Mouse (Mus musculus) erythroblast, embryonic 14.5 days (primary cell): ENCODE results near the gene Tnnt2. TPM values are rescaled to one million over a fixed set of nuclear protein-coding genes. Genes with fewer than 3 reads are reported as not detected.

Source experiments
- H3K27me3 ChIP-seq: 2 replicates; pipeline ENCODE4 v1.6.1; 2012; ENCODE audit warnings: inconsistent platforms; ENCODE audit not compliant: control insufficient read depth
- H3K36me3 ChIP-seq: 2 replicates; pipeline ENCODE4 v1.6.1; 2012; ENCODE audit warnings: mild to moderate bottlenecking, inconsistent platforms; ENCODE audit not compliant: control insufficient read depth
- H3K4me1 ChIP-seq: 2 replicates; pipeline ENCODE4 v1.6.1; 2012; ENCODE audit warnings: inconsistent platforms; ENCODE audit not compliant: control insufficient read depth
- H3K4me3 ChIP-seq: replicated peaks from 2 replicates; pipeline ENCODE3; 2012; ENCODE audit warnings: moderate library complexity, mild to moderate bottlenecking, inconsistent platforms
- H3K9me3 ChIP-seq: 2 replicates; pipeline ENCODE4 v1.6.1; 2012; ENCODE audit warnings: low read length, inconsistent platforms, mixed read lengths; ENCODE audit not compliant: control insufficient read depth
- GATA1 ChIP-seq: IDR thresholded peaks from 2 replicates; pipeline ENCODE4 v1.6.1; 2012; ENCODE audit warnings: low read length, inconsistent platforms, mixed read lengths
- TAL1 ChIP-seq: IDR thresholded peaks from 3 replicates; pipeline ENCODE4 v1.6.1; 2012; ENCODE audit warnings: low read length, inconsistent platforms, mixed read lengths
- polyA plus RNA-seq: library from polyadenylated mRNA; stranded (reverse); fragments of >175 nt; gene quantifications from 2 replicates; pipeline ENCODE4 v1.2.3, GENCODE M21; 2012

Tnnt2 gene
- polyA plus RNA-seq, 1 experiment, result not detected

DNA sequence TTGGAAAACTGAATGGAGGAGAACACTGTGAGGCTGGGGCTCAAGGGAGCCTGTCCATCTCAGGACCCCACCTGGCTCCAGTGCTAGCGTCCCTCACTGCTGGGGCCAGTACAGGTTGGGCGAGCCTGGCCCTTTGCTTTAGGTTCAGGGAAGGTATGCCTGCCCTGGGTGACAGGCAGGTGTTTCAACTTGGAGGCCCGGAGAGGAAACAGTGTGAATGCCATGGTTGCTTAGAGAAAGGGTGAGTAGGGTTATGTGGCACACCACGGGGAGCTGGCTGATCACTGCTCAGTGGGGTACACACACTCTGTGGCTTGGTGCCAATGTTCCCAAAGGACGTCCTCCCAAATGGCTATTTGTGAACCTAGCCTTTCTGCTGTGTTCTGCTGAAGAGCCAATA is 21.6 kb upstream of the Tnnt2 start:
- TF ChIP-seq GATA1, result no peak
- no peak for TF ChIP-seq TAL1
- H3K4me3 ChIP-seq, result no peak overlapping the region
- no peaks in the 10 kb centered on the region for H3K4me1 ChIP-seq
- peaks cover 55% of the 10 kb centered on the region for H3K27me3 ChIP-seq
- no peaks in the 10 kb centered on the region; the same call in 1 of the 2 replicates for H3K9me3 ChIP-seq
- no peaks in the 10 kb centered on the region for H3K36me3 ChIP-seq

DNA sequence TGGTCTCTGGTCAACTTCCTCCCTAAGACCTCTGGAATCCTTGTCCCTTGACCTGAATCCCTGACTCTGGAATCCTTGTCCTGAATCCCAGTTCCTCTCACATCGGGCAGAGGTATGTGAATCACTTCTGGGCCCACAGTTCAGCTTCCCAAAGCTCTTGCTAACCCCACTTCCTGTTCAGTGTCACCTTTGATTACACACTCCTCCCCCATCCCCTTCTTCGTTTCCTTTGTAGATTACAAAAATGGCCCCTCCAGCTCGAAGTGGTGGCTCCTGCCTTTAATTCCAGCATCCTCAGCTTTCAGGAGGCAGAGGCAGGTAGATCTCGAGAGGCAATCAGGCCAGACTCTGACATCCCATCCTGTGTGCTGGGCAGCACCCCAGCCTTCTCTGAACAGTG is 18.6 kb upstream of the Tnnt2 start:
- Histone ChIP-seq H3K9me3 (no peaks in the 10 kb centered on the region; the same call in 1 of the 2 replicates), H3K27me3 (peaks cover 78% of the 10 kb centered on the region), H3K4me1 (no peaks in the 10 kb centered on the region), H3K4me3 (no peak overlapping the region), H3K36me3 (no peaks in the 10 kb centered on the region)
- TF ChIP-seq TAL1 (no peak), GATA1 (no peak)

DNA sequence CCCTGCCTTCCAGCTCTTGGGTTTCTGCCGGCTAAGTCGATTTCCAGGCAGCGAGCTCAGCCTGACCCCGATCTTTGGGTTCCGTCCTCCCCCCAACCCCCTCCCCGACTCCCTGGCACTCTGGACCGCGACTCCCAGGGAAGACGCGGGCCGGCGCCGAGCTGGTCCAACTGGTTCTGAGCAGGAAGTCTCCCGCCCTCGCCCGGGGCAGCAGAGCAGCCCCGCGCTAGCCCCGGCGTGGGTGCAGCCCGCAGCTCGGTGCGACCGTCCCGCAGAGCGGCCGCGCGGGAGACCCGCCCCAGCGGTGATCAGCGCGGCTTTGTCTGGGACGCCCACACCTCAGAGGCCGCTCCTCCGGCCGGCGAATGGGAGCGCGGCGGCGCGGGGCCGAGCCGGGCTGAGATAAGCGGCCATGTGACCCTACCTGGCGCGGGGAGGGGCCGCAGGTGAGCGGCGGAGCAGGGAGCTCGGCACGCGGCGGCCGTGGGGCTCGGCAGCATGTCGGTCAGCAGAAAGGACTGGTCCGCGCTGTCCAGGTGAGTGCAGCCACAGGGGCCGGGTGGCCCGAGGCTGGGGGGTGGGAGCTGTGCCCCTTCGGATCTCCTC is 17.6 kb upstream of the Tnnt2 start, which contains the start of gene Lad1:
TSS of gene Lad1 (plus strand) at position 118 of the 606 bp plus-strand sequence.
- Histone ChIP-seq H3K9me3 (no peaks in the 10 kb centered on the region; the same call in 1 of the 2 replicates), H3K36me3 (no peaks in the 10 kb centered on the region), H3K27me3 (peaks cover 80% of the 10 kb centered on the region), H3K4me1 (no peaks in the 10 kb centered on the region), H3K4me3 (no peak within 1 kb of the TSS)
- TF ChIP-seq GATA1, result no peak
- no peak for TF ChIP-seq TAL1

DNA sequence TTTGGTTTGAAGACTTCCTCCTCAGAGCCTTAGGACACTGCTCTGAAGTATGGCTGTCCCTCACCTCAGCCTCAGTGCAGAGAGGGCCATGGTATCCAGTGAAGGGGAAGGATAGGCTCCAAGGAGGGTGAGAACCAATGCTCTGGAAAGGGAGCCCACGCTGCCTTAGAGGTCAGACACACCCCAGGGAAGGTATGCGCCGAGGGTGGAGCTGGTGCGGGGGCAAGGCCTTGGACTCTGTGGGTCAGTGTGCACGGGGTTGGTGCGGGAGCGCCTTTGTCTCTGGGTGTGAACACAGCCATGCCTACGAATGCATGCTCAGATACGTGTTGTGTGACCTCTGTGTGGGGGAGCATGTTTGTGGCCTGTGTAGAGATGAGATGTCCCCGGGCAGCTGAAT is 16.1 kb upstream of the Tnnt2 start:
- Histone ChIP-seq H3K4me3 (no peak overlapping the region), H3K4me1 (no peaks in the 10 kb centered on the region), H3K9me3 (no peaks in the 10 kb centered on the region; the same call in 1 of the 2 replicates), H3K36me3 (no peaks in the 10 kb centered on the region), H3K27me3 (peaks cover 72% of the 10 kb centered on the region)
- no peak for TF ChIP-seq GATA1
- TF ChIP-seq TAL1, result no peak

DNA sequence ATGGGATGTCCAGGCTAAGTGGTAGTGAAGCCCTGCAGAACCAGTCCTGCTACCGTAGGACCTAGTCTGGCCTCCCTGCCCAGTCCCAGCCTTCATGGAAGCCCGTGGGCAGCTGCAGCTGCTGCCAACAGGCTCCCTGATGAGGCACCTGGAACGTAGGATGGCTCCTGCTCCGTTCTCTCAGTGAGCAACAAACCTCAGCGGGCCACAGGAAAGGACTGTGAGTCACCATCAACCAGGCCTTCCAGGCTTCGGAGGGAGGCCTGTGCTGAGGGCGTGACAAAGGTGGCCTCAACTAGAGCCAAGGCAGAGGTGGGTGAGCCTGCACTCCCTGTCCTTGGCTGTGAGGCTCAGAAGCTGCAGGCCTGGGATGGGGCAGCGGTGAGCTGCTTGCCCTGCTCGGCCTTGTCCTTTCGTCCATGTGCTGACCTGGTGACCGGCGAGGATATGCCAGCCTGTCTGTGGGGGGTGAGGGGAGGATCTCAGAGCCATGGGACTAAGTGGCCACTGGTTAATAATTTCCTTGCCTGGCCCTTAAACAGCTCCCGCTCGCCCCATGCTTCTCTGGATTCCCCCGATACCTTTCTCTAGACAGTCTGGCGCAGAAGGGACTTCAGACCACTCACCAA is 15.3 kb upstream of the Tnnt2 start:
- TF ChIP-seq GATA1 (no peak), TAL1 (no peak)
- H3K27me3 ChIP-seq, result peaks cover 69% of the 10 kb centered on the region
- H3K9me3 ChIP-seq, result no peaks in the 10 kb centered on the region; the same call in 1 of the 2 replicates
- H3K4me1 ChIP-seq, result no peaks in the 10 kb centered on the region
- H3K36me3 ChIP-seq, result no peaks in the 10 kb centered on the region
- H3K4me3 ChIP-seq, result no peak overlapping the region

DNA sequence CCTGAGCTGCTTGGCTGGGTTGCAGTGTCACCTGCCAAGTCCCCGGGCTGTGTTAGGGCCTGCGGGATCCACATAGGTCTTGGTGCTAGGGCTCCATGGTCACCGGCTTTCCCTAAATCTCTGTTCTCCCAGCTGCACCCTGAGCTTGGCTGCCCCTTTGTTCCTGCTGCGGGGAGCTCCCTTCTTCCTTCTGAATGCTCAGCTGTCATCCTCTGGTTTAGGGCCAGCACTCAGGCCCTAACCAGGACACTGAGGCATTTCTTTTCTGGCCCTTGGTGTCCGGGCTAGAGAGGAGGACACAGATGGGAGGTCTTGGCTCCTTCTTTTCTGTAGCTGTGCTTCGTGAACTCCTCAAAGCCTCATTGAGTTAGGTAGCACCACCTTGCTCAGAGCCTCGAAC is 14.4 kb upstream of the Tnnt2 start:
- Histone ChIP-seq H3K4me1 (no peaks in the 10 kb centered on the region), H3K27me3 (peaks cover 60% of the 10 kb centered on the region)

DNA sequence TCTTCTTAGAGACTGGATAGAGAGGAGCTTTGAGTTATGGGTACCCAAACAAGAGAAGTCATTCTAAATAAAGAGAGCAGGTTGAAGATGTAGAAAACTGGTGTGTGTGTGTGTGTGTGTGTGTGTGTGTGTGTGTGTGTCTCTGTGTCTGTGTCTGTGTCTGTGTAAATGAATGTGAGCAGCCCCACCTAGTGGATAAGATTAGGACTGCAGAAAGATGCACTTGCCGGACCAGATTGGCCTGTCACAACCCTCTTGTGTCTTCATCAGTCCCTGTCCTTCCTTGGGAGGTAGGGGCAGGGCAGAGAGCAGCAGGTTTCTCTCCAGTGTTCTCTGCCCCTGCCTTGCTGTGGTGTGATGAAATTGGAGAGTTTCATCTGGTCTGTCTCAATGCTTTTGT is 7.2 kb upstream of the Tnnt2 start:
- TF ChIP-seq GATA1, result no peak
- TF ChIP-seq TAL1, result no peak
- Histone ChIP-seq H3K4me3 (no peak overlapping the region), H3K36me3 (no peaks in the 10 kb centered on the region), H3K27me3 (peaks cover 12% of the 10 kb centered on the region), H3K4me1 (no peaks in the 10 kb centered on the region), H3K9me3 (no peaks in the 10 kb centered on the region)

More for the DNA sequence above, 14.4 kb upstream of the Tnnt2 start:
- Histone ChIP-seq H3K9me3 (no peaks in the 10 kb centered on the region; the same call in 1 of the 2 replicates), H3K4me3 (no peak overlapping the region), H3K36me3 (no peaks in the 10 kb centered on the region)
- TF ChIP-seq GATA1, result no peak
- TF ChIP-seq TAL1, result no peak

DNA sequence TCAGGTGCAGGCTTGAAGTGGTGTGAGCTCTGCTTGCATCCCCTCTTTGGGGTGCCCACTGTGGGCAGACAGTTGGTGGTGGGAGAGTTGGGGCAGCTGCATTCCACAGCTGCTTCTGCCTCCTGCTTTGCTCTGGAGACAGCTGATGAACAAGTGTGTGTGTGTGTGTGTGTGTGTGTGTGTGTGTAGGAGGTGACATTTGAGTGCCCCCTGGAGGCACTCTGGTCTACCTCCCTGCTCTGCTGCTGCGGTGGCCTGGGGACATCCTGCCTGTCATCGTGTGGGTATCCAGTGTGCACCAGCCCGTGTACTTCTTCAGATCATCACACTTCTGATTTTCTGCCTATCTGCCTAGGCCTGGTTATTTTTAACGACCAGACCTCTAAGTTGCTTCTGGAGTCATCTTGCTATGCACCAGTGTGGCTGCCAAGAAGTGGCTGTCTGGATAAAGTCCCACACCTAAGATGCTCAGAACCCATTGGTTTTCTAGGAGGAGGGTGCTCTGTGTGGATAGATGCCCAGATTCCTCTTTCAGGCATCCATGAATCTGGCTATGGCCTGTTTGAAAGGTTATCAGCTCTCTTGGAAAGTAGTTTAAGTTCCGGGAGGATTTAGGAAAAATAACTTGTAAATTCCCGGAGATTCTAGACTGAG is 1.8 kb upstream of the Tnnt2 start:
- no peak for TF ChIP-seq GATA1
- TF ChIP-seq TAL1, result no peak
- Histone ChIP-seq H3K9me3 (no peaks in the 10 kb centered on the region), H3K4me3 (no peak overlapping the region), H3K36me3 (no peaks in the 10 kb centered on the region), H3K4me1 (no peaks in the 10 kb centered on the region), H3K27me3 (peaks cover 7% of the 10 kb centered on the region)

DNA sequence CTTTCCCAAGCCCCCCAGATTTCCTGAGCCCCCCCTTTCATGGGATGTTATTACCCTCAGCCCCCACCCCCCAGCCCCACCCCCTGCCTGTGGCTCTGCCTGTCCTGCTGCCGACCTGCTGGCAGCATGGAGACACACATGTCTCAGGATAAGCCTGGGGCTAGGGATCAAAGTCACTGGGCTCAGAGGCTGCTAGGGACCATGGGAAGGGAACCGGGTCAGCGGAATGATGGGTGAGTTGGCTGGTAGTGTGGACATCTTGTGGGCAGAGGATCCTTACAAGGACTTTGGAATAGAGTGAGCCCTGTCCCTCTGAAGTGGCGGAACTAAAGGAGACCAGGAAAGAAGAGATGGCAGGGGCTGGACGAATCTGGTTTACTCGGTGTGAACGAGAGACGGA is 1.2 kb upstream of the Tnnt2 start:
- H3K27me3 ChIP-seq, result peaks cover 7% of the 10 kb centered on the region
- no peaks in the 10 kb centered on the region for H3K4me1 ChIP-seq
- H3K4me3 ChIP-seq, result no peak overlapping the region
- H3K36me3 ChIP-seq, result no peaks in the 10 kb centered on the region
- TF ChIP-seq TAL1, result no peak
- no peak for TF ChIP-seq GATA1
- no peaks in the 10 kb centered on the region for H3K9me3 ChIP-seq
